Mouse (Mus musculus) skeletal muscle tissue, adult 2 months (tissue): ENCODE measurements around the gene Hpcal1.
"Not testable (repeated sequence)": the region's sequence is repeated elsewhere in the genome, so short reads cannot be mapped to it uniquely, and the experiment has no call there.

Experiments
- DNase-seq: peaks from one replicate; pipeline ENCODE4 v3.0.0-alpha.2; 2012; ENCODE audit warnings: low read depth, low spot score

Gene Hpcal1

DNA sequence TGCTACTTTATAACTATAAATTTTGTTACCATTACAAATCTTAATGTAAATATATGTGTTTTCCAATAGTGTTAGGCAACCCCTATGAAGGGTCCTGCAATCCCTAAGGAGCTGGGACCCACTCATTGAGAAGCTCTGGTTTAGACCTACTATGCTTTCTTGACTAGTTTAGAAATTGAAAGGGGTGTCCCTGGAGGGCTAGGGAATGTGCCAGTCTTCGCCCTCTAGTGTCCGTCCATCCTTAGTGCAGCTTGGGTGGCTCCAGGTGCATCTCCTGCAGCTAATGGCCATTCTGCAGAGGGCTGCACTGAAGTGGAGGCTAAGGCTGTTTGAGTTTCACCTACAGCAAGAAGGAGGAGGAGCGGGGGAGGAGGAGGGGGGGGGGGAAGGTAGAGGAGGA lies 87.7 kb downstream of the Hpcal1 start:
- DNase-seq: no peak

DNA sequence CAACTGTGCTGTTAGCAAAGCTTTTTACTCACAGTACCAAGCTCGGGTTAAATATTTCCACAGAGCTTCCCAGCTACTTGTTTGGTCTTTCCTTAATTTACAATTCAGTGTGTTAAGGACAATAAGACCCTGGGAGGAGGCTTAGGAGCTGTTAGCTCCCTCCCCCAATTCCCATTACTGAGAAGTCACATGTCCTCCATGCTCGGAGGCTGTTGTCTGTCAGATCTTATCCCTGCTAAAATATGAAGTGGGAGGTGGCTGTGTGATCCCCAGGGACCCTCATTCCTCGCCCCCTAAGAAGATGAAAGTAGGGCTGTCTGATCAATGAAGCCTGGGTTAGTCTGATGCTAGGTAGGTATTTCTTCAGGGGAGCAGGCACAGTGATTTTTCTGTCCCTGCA lies 88.4 kb downstream of the Hpcal1 start:
- no peak for DNase-seq

DNA sequence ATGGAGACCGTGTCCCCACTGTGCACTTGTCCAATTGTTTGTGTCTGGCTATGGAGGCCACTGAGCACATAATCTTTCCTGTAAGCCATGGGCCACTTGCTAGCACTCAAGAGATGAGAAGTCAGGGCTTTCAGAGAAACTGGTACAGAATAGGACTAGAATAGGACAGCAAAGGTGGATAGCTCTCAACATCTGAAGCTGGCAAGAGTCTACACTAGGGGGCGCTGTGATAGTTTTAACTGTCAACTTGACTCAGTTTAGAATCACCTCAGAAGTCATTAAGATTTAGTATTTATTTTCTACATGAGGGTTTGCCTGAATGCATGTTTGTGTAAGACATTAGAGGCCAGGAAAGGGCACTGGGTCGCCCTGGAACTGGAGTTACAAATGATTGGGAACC lies 98.8 kb downstream of the Hpcal1 start:
- no peak for DNase-seq

DNA sequence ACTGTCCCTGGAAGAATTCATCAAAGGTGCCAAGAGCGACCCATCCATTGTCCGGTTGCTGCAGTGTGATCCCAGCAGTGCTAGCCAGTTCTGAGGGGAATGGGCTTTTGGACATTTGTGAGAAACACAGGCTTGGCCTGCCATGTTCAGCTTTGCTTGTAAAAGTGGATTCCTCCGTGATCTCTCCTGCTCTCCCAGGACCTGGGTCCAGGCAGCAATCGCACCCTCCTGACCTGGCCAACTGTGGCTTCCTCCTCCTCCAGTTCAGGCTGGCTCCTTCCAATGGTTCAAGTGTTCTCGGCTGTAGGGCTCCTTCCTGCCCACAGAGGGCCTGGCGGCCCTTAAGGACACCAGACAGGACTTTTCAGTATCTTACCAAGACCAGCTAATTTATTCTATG lies 100.5 kb downstream of the Hpcal1 start:
- DNase-seq: no peak

DNA sequence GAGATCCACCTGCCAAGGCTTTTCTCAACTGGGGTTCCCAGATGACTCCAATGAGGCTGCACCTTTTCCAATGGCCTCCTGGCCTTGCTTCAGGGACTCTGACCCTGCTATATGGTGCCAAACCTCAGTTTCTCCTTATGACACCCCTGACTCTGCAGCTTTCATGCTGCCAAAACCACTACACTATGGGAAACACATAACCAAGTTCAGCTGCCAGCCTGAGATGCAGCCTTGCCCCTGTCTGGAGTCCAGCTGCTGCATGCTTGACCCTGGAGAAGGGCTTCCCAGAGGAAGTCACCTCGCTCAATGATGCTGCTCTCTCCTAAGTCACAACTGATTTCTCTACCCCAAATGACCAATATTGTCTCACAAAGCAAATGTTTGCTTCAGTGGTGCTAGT lies 102.1 kb downstream of the Hpcal1 start:
- no peak for DNase-seq

DNA sequence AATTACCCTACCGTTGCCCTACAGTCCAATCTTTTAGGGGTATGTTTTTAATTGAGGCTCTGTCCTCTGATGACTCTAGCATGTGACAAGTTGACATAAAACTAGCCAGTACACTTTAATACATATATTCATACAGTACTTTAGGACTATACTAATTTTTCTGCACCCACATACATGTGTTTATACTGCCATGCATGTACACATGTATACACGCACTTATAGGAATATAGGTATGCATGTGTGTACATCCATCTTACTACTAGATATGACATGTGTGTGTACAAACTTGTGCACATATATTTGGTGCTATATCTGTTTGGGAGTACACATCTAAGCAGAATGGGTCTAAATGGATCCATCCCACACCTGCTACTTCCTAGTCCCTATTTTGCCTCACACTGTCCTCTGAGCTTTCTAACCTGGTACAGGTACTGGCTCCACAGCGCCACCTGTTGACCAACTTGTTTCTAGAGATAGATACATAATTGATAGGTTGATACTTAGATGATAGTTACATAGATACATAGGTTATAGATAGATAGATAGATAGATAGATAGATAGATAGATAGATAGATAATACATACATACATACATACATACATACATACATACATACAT lies 105.1 kb downstream of the Hpcal1 start:
- peak; percentile 32 for DNase-seq

DNA sequence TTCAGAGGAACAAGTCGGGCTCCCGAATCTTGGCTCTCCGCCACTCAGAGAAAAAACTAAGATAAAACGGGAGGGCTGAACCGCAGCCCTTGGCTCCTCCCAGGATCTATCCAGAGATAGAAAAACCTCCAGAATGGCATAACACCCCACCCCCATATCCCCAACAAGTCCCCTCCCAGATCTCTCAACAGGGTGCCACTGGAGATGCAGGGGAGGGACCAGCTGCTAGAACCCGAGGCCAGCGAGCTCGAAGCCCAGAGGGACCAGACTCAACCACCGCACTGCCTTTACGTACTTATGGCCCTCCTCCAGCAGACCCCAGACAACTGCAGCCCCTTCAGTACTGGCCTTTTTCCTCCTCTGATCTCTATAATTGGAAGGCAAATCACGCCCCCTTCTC lies 107.6 kb downstream of the Hpcal1 start:
- DNase-seq: not testable (repeated sequence)

DNA sequence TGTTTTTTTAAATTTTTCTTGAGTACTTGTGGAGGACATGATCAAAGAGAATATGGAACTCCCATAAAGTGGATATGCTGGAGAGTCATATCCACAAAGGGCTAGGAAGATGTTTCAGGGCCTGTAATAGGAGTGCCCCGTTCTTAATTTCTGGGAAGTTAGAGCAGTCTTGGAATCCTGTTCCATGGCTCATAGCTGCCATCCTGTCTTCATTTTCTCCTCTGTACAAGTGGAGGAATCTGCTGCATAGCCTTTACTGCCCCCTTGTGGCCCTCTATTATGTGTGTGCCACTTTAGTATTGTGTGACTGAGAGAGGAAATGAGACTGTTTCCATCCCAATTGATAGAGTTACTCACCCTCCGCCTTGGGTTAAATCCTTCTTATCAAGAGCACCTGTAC lies 117.9 kb downstream of the Hpcal1 start:
- peak; percentile 30 for DNase-seq

DNA sequence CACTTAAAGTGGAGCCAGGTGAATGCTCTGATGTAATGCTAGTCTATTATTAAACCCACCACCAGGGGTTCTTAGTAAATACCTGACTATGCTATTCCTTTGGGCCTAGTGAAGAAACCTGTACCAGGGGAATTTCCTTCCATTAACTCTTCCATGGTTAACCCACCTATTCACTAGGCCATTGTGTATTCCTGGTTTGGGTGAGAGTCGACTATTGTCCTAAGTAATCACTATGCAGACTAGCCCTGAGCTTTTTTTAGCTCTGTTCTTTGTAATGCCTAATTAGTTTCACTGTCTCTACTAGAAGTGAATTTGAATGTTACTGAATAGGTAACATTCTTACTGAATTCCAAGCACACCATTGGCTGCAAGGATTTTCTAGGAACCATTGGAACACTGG lies 144.6 kb downstream of the Hpcal1 start:
- DNase-seq: not testable (repeated sequence)
